23 mouse cellular contexts compared by ENCODE assay signal in genomic region chr8:118409396-118409795, GRCm38 (mm10).
"Had no signal": no experiment of that assay in that cellular context is flagged by ENCODE, and none has a peak within 500 bp of the region (broad histone marks: within the 10 kb centered on the region; RNA-seq: fewer than 3 reads in every experiment).

No protein-coding gene starts in this region.

- H3K36me3 ChIP-seq: heart, embryonic 10.5 days; heart, embryonic 12.5 days; hindbrain, embryonic 13.5 days; hindbrain, embryonic 15.5 days; intestine, embryonic 15.5 days; limb, embryonic 13.5 days; limb, embryonic 15.5 days; liver, embryonic 12.5 days had no signal

- DNase-seq: gastrocnemius, postnatal 14 days; gastrocnemius, postnatal 36 days; heart, adult 18-20 months; heart, postnatal 10 days; heart, postnatal 36 days; kidney, adult 18-20 months; kidney, adult 8-10 months; kidney, postnatal 10 days; kidney, postnatal 25 days; kidney, postnatal 4 days; left cerebral cortex, postnatal 4 days had no signal

- ATAC-seq: inflammation-experienced regulatory T-cells, adult 6 months; intestine, embryonic 15.5 days; intestine, postnatal 0 days; liver, embryonic 12.5 days had no signal

- H3K4me1 ChIP-seq: heart, embryonic 10.5 days; heart, embryonic 12.5 days; hindbrain, embryonic 13.5 days; hindbrain, embryonic 15.5 days; intestine, embryonic 15.5 days; limb, embryonic 13.5 days; limb, embryonic 15.5 days; liver, embryonic 12.5 days had no signal

- H3K4me3 ChIP-seq: heart, embryonic 10.5 days; heart, embryonic 12.5 days; hindbrain, embryonic 13.5 days; hindbrain, embryonic 15.5 days; intestine, embryonic 15.5 days; layer of hippocampus, adult 2 months; limb, embryonic 13.5 days; limb, embryonic 15.5 days; liver, embryonic 12.5 days had no signal

- H3K4me2 ChIP-seq: heart, embryonic 12.5 days; hindbrain, embryonic 13.5 days; hindbrain, embryonic 15.5 days; intestine, embryonic 15.5 days; limb, embryonic 13.5 days; limb, embryonic 15.5 days; liver, embryonic 12.5 days had no signal

- H3K9me3 ChIP-seq: heart, embryonic 10.5 days; hindbrain, embryonic 13.5 days; hindbrain, embryonic 15.5 days; intestine, embryonic 15.5 days; limb, embryonic 13.5 days; limb, embryonic 15.5 days; liver, embryonic 12.5 days had no signal

- H3K27me3 ChIP-seq: heart, embryonic 12.5 days; hindbrain, embryonic 13.5 days; hindbrain, embryonic 15.5 days; intestine, embryonic 15.5 days; limb, embryonic 13.5 days; limb, embryonic 15.5 days; liver, embryonic 12.5 days had no signal

- H3K9ac ChIP-seq: heart, embryonic 12.5 days; hindbrain, embryonic 13.5 days; hindbrain, embryonic 15.5 days; intestine, embryonic 15.5 days; limb, embryonic 13.5 days; limb, embryonic 15.5 days; liver, embryonic 12.5 days; liver, embryonic 14.5 days had no signal

- H3K27ac ChIP-seq: heart, embryonic 10.5 days; hindbrain, embryonic 15.5 days; intestine, embryonic 15.5 days; layer of hippocampus, adult 2 months; limb, embryonic 13.5 days; limb, embryonic 15.5 days; liver, embryonic 12.5 days; liver, embryonic 14.5 days had no signal
